Mouse (Mus musculus) adrenal gland, adult 18-20 months (tissue): ENCODE measurements around the gene Cwh43. TPM values are rescaled to one million over a fixed set of nuclear protein-coding genes. Genes with fewer than 3 reads are reported as not detected.

Experiments used
- DNase-seq, 2 experiments: peaks; one replicate each; pipeline ENCODE4 v3.0.0; 2021 to 2022; ENCODE audit warnings: low spot score in 2 of 2
- total RNA-seq, 2 experiments: library from RNA; stranded (reverse); gene quantifications; 1 replicate in 1 of 2; 2 replicates in 1 of 2; pipeline ENCODE4 v1.2.3; 2021

Cwh43 gene
- total RNA-seq, 2 experiments from 2014 or later = not detected

GRCm38 (mm10) chr5:73393041-73393440 lies 12.8 kb upstream of the Cwh43 start:
- no peak for DNase-seq

- no peak for DNase-seq
Measured at GRCm38 (mm10) chr5:73399768-73400526, 5.9 kb upstream of the Cwh43 start.

GRCm38 (mm10) chr5:73401341-73401740 lies 4.5 kb upstream of the Cwh43 start:
- DNase-seq = no peak

- no peak for DNase-seq
Measured at GRCm38 (mm10) chr5:73402911-73403310, 3.0 kb upstream of the Cwh43 start.

GRCm38 (mm10) chr5:73403311-73404068 lies 2.4 kb upstream of the Cwh43 start:
- no peak for DNase-seq

DNA sequence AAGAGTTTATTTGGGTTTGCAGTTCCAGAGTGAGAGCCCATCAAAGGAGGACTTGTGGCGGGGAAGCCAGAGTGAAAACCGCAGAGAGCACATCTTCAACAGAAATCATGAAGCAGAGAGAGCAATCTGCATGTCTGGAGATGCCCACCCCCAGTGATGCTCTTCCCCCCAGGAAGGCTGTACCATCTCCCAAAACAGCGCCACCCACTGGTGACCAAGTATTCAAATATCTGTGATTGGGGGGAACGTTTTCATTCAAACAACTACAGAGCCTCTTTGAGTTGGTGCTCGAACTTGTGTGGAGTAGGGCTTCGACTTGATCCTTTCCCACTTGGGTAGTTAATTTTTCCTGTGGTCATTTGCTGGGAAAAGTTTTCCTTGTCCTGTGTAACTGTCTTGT lies 1.1 kb upstream of the Cwh43 start:
- DNase-seq = no peak

- DNase-seq = no peak
Measured at GRCm38 (mm10) chr5:73406861-73407260, 986 bp downstream of the Cwh43 start.

- DNase-seq = peak in 1 of 2 experiments; percentile 18
Measured at GRCm38 (mm10) chr5:73409970-73410369, 4.1 kb downstream of the Cwh43 start.

DNA sequence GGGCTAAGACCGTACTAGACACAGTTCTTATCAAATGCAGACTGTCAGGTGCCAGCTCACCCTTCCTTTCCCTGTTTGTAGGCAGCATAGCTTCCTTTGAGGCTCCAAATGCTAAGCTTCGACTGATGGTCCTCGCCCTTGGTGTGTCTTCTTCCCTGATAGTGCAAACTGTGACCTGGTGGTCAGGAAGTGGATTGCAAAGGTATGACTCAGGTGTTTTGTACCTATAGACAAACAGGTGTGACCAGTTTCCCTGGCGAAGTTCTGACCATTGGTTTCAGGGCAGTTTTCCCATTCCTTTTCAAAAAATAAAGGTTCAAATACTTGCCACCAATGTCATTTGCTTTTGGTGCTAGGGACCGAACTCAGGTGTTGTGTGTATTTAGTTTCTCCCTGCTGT lies 5.9 kb downstream of the Cwh43 start:
- DNase-seq = no peak

DNA sequence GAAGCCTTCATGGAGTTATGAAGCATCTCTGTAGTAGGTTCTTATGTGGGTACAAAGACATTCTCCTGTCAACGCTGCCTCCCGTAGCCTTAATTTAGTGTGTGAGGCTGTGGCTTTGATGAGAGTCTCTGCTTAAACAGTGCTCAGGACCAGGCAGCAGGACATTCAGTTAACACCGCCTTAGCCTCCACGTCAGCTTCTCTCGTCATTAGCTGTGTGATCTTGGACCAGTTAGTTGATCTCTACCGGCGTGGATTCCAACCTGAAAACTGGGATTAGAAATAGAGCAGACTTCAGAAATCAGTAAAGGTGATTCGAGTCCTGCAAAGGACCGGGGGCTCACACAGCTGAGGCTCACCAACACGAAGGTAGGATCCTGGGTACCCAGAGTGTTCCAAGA lies 8.3 kb downstream of the Cwh43 start:
- no peak for DNase-seq

GRCm38 (mm10) chr5:73419045-73419695 lies 13.3 kb downstream of the Cwh43 start:
- no peak for DNase-seq

DNA sequence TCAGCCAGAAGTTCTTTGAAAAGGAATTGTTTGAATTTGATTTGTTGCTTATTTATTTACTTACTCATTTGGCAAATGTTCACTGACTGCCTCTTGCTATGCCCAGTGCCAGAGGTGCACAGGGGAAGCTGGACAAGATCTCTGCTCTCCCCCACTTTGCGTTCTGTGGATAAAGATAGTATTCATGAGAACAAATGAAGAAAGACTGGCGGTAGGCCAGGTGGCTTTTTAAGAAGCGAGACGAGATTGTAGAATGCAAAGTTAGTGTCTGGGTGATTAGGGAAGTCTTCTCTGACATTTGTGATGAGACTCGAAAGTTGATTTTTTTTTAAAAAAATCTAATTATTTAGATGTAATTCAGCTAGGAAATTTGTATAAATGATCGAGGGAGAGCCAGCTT lies 20.9 kb downstream of the Cwh43 start:
- DNase-seq = no peak

GRCm38 (mm10) chr5:73431581-73431980 lies 25.7 kb downstream of the Cwh43 start:
- peak; percentile 72 to 75 for DNase-seq

- no peak for DNase-seq
Measured at GRCm38 (mm10) chr5:73432805-73433204, 26.9 kb downstream of the Cwh43 start.

DNA sequence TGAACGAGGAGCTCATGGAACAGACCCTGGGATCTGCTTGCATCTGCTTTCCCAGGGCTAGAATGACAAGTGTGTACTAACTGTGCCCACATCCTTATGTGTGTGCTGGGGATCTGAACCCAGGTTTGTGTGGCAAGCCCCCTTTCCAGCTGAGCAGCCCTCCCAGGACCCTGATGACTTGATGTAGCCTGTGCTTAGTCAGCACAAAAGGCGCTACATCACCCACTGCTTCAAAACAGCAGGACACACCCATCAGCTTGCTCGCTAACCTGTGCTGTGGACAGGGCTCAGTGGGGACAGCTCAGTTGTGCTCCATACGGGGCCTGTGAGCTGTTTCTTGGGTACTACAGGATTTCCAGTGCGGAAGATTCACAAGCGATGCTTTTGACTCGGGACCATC lies 28.9 kb downstream of the Cwh43 start:
- DNase-seq = no peak

- DNase-seq = no peak
Measured at GRCm38 (mm10) chr5:73442176-73442575, 36.3 kb downstream of the Cwh43 start.

DNA sequence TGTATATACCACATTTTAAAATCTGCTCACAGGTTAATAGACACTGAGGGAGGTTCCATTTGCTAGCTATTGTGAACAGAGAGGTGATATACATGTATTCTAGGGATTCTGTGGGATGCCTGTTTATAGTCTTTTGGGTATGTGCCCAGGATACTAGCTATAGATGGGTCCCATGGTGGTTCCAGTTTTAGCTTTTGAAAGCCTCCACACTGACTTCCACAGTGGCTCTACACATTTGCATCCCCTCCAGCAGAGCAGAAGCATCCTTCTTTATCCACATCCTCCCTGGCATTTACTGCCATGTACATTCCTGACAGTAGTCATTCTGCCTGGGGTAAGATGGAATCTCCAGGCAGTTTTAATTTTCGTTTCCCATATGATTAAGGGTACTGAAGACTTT lies 44.4 kb downstream of the Cwh43 start:
- DNase-seq = no peak

DNA sequence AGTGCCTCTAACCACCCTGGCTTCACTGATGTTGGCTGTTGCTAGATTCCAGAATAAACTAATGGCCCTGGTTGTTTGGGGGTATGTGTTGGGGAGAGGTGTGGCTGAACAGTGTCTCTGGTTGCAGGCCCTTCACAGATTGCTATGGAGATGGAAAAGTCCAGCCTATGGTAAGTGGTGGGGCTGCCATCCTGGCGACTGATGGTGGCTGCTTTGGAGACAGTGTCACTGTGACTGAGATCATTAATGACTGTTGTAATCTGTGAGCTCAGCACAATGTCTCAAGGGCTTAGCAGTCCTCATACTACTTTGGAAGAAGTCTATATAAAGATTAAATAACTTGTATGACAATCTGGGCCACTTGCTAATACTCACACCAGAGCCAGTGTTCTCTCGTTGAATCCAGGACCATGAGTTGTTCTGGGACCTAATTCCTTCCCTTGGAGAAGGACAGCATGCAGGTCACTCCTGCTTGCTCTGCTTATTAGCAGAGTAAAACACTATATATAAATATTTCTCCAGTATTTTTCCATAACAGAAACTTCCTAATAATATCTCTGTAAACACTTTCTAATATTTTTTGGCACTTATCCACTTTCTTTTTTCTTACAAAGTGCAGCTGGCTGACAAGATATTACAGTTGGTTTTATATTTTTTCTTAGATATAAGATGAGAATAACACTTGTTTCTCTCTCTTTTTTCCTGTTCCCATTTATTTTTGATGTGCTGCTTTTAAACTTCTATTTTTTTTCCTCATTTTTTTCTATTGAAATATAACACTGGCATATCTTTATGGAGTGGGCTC lies 48.8 kb downstream of the Cwh43 start:
- no peak for DNase-seq

DNA sequence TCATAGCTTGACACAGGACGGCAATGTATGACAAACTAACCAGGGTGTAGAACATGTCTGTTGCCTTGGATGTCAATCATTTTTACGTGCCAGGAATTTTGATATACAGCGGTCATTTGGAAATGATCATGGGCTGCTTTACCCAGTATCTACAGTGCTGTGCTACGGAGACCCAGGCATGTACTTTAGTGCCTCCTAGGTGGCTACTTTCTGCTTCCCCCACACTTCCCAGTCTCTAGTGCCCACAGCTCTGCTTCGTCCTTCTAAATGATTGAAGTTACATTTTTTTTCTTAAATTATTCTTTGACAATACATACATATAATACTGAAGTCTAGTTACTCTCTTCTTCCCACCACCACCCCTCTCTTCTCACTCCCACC lies 49.4 kb downstream of the Cwh43 start:
- DNase-seq = no peak

GRCm38 (mm10) chr5:73468462-73469433 lies 62.9 kb downstream of the Cwh43 start:
- DNase-seq = no peak
